Mouse (Mus musculus): Measurements from ENCODE around the gene Tsr1.

The Tsr1 gene

GRCm38 (mm10) chr11:74897678-74898516 lies at the start of gene Tsr1:
Tsr1 (plus strand) TSS chr11:74898071.
- peak; percentile 83 to 92 for DNase-seq (ENCODE audit: low spot score in 2 of 2)

GRCm38 (mm10) chr11:74850998-74851661 lies 46.7 kb upstream of the Tsr1 start:
- DNase-seq (ENCODE audit: low spot score in 2 of 2), result no peak

GRCm38 (mm10) chr11:74857756-74858155 lies 40.1 kb upstream of the Tsr1 start:
- no peak for DNase-seq (ENCODE audit: low spot score in 2 of 2)

GRCm38 (mm10) chr11:74862129-74862528 lies 35.7 kb upstream of the Tsr1 start:
- DNase-seq (ENCODE audit: low spot score in 2 of 2), result no peak

- DNase-seq (ENCODE audit: low spot score in 2 of 2), result no peak
These were observed 34.4 kb upstream of the Tsr1 start for GRCm38 (mm10) chr11:74863471-74863870.

GRCm38 (mm10) chr11:74864421-74864820 lies 33.5 kb upstream of the Tsr1 start:
- no peak for DNase-seq (ENCODE audit: low spot score in 2 of 2)

GRCm38 (mm10) chr11:74865252-74865651 lies 32.6 kb upstream of the Tsr1 start:
- no peak for DNase-seq (ENCODE audit: low spot score in 2 of 2)

GRCm38 (mm10) chr11:74866640-74867039 lies 31.2 kb upstream of the Tsr1 start:
- DNase-seq (ENCODE audit: low spot score in 2 of 2), result peak; percentile 66 to 89

GRCm38 (mm10) chr11:74867181-74867580 lies 30.7 kb upstream of the Tsr1 start:
- peak in 1 of 2 experiments; percentile 76 for DNase-seq (ENCODE audit: low spot score in 2 of 2)

- DNase-seq (ENCODE audit: low spot score in 2 of 2), result no peak
These were observed 29.7 kb upstream of the Tsr1 start for GRCm38 (mm10) chr11:74868046-74868760.

- DNase-seq (ENCODE audit: low spot score in 2 of 2), result no peak
These were observed 28.3 kb upstream of the Tsr1 start for GRCm38 (mm10) chr11:74869603-74870002.

GRCm38 (mm10) chr11:74870544-74870943 lies 27.3 kb upstream of the Tsr1 start:
- DNase-seq (ENCODE audit: low spot score in 2 of 2), result no peak

- peak; percentile 58 to 67 for DNase-seq (ENCODE audit: low spot score in 2 of 2)
These were observed 26.8 kb upstream of the Tsr1 start for GRCm38 (mm10) chr11:74870991-74871622.

- no peak for DNase-seq (ENCODE audit: low spot score in 2 of 2)
These were observed 23.2 kb upstream of the Tsr1 start for GRCm38 (mm10) chr11:74874630-74875029.

GRCm38 (mm10) chr11:74876801-74877200 lies 21.1 kb upstream of the Tsr1 start:
- DNase-seq (ENCODE audit: low spot score in 2 of 2), result peak in 1 of 2 experiments; percentile 53

- DNase-seq (ENCODE audit: low spot score in 2 of 2), result no peak
These were observed 16.9 kb upstream of the Tsr1 start for GRCm38 (mm10) chr11:74880999-74881398.

- no peak for DNase-seq (ENCODE audit: low spot score in 2 of 2)
These were observed 15.9 kb upstream of the Tsr1 start for GRCm38 (mm10) chr11:74881979-74882378.

GRCm38 (mm10) chr11:74883098-74883497 lies 14.8 kb upstream of the Tsr1 start:
- no peak for DNase-seq (ENCODE audit: low spot score in 2 of 2)

- DNase-seq (ENCODE audit: low spot score in 2 of 2), result no peak
These were observed 3.3 kb upstream of the Tsr1 start for GRCm38 (mm10) chr11:74894619-74895018.

GRCm38 (mm10) chr11:74895980-74896900 lies 1.6 kb upstream of the Tsr1 start:
- DNase-seq (ENCODE audit: low spot score in 2 of 2), result peak; percentile 76 to 78

All from urinary bladder, postnatal 36 days (tissue).